Mouse (Mus musculus) liver, embryonic 14.5 days (tissue): ENCODE data around the gene Gm45753.
A peak's percentile ranks its signal among the peaks of the same experiment; 100 is the strongest.

Source experiments
- CTCF ChIP-seq: IDR thresholded peaks from 2 replicates; pipeline ENCODE4 v1.5.1; 2016; ENCODE audit warnings: antibody characterized with exemption, low read depth, control low read depth
- EP300 ChIP-seq: IDR thresholded peaks from 2 replicates; pipeline ENCODE4 v1.6.1; 2016; ENCODE audit warnings: antibody characterized with exemption, low read depth

GRCm38 (mm10) chr8:45238282-45238681 lies 70.0 kb downstream of the Gm45753 start:
- TF ChIP-seq CTCF (peak; percentile 32; the same call in 1 of the 2 replicates), EP300 (no peak)
